Mouse (Mus musculus) thymus, adult 2 months (tissue): ENCODE results near the gene Ccl3. TPM values are rescaled to one million over a fixed set of nuclear protein-coding genes. Genes with fewer than 3 reads are reported as not detected.

ENCODE experiments used
- DNase-seq: peaks from one replicate; pipeline ENCODE4 v3.0.0; 2021
- H3K27ac ChIP-seq: fragments of 200-500 bp; 2 replicates; pipeline ENCODE4 v1.5.1; 2012; ENCODE audit warnings: low read length, control low read depth; ENCODE audit not compliant: control insufficient read depth, insufficient read depth
- H3K27me3 ChIP-seq: fragments of 200-500 bp; 2 replicates; pipeline ENCODE4 v1.6.1; 2012; ENCODE audit warnings: mild to moderate bottlenecking, low read length, moderate library complexity, mixed read lengths; ENCODE audit not compliant: control insufficient read depth, insufficient read depth
- H3K36me3 ChIP-seq: fragments of 200-500 bp; 2 replicates; pipeline ENCODE4 v1.6.1; 2012; ENCODE audit warnings: mild to moderate bottlenecking, low read length, moderate library complexity; ENCODE audit not compliant: control insufficient read depth, insufficient read depth
- H3K4me1 ChIP-seq: fragments of 200-500 bp; replicated peaks from 2 replicates; pipeline ENCODE4 v1.6.1; 2012; ENCODE audit warnings: low read length; ENCODE audit not compliant: control insufficient read depth, insufficient read depth
- H3K4me3 ChIP-seq: fragments of 200-500 bp; 2 replicates; pipeline ENCODE4 v1.5.1; 2012; ENCODE audit warnings: mild to moderate bottlenecking, low read length, control low read depth, moderate library complexity; ENCODE audit not compliant: control insufficient read depth, insufficient read depth
- CTCF ChIP-seq: fragments of 200-500 bp; IDR thresholded peaks from 2 replicates; pipeline ENCODE4 v1.5.1; 2012; ENCODE audit warnings: mild to moderate bottlenecking, control low read depth, low read length, moderate library complexity, borderline replicate concordance; ENCODE audit not compliant: control insufficient read depth, poor library complexity, insufficient read depth; ENCODE audit errors: extremely low read depth
- POLR2A ChIP-seq: fragments of 200-500 bp; IDR thresholded peaks from 2 replicates; pipeline ENCODE4 v1.6.1; 2012; ENCODE audit warnings: mild to moderate bottlenecking, low read length, control low read depth, moderate library complexity; ENCODE audit not compliant: control insufficient read depth, poor library complexity, insufficient read depth; ENCODE audit errors: extremely low read depth
- WGBS: fragments of 180-500 bp; shearing (Covaris S2); methylation state at CpG from one replicate; pipeline ENCODE4 v1.1.7; 2018; 5-methylcytosine and 5-hydroxymethylcytosine counted together
- polyA plus RNA-seq: library from polyadenylated mRNA; depleted of rRNA; stranded (reverse); fragments of >200 nt; gene quantifications from 2 replicates; pipeline ENCODE4 v1.2.3, GENCODE M21; 2012

Gene Ccl3
- polyA plus RNA-seq, 1 experiment, result 10.2 TPM

DNA sequence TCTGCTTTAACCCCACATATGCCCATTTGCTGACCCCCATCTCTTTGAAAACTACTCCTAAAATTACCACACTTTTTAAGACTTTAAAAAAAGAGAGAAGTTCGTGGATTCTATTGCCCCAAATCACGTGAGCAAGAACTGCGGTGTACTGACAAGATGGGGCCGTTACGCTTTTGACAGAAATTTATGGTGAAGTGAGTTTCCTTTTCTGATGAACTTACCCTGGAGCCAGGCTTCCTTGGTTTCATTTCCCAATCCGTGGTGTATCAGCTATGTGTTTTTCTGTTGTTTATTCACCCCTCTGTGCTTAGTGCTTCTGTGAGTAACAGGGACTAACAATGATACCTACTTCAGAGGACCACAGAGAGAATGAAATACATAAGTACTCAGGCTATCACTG is 9.6 kb upstream of the Ccl3 start:
- no peak overlapping the region for H3K4me3 ChIP-seq
- H3K4me1 ChIP-seq, result peaks cover 16% of the 10 kb centered on the region
- no peaks in the 10 kb centered on the region for H3K36me3 ChIP-seq
- no peak for TF ChIP-seq POLR2A
- no peak for TF ChIP-seq CTCF
- whole genome bisulfite sequencing, result 12% methylated on average over 6 of the region's 6 CpGs
- no peak overlapping the region for H3K27ac ChIP-seq
- DNase-seq, result no peak
- no peaks in the 10 kb centered on the region for H3K27me3 ChIP-seq

DNA sequence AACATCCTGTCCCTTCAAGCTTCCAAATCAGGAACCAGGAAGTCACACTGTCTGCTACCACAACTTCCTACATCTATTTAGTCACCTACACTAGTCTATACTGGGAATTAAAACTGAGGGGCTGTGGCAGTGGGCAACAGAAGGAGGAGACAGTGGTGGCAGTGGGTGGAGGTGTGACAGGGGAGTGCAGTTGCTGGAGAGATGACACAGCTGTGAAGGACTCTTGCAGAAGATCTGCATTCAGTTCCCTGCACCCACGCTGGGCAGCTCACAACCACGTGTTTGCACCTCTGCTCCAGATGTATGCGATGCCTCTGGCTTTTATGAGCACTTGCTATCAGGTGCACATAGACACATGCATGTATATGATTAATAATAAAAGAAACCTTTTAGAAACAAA is 8.4 kb upstream of the Ccl3 start:
- no peak overlapping the region for H3K4me3 ChIP-seq
- WGBS, result 36% methylated on average over 3 of the region's 3 CpGs
- DNase-seq, result no peak
- no peaks in the 10 kb centered on the region for H3K27me3 ChIP-seq
- no peaks in the 10 kb centered on the region for H3K36me3 ChIP-seq
- H3K4me1 ChIP-seq, result peaks cover 12% of the 10 kb centered on the region
- no peak overlapping the region for H3K27ac ChIP-seq
- TF ChIP-seq POLR2A (no peak), CTCF (no peak)

DNA sequence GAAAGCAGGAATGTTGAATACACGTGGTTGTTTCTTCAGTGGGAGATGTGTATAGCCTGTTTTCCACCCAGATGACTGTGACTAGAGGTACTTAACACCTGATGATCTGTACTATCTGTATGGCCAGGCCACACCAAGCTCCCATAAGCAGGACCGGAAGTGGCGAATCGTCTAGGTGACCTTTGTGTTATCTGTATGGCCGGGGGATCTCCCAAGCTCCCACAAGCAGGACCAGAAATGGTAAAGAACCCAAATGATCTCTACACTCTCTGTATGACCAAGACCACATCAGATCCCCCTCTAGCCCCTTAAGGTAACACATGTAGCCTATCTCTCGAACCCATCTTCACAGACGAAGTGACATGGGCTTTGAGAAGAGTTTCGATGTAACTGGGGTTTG is 5.5 kb upstream of the Ccl3 start:
- H3K27ac ChIP-seq, result no peak overlapping the region
- no peaks in the 10 kb centered on the region for H3K36me3 ChIP-seq
- H3K4me3 ChIP-seq, result no peak overlapping the region
- H3K4me1 ChIP-seq, result peaks cover 6% of the 10 kb centered on the region
- TF ChIP-seq POLR2A (no peak), CTCF (no peak)
- H3K27me3 ChIP-seq, result no peaks in the 10 kb centered on the region
- DNase-seq, result no peak
- 91% methylated on average over 8 of the region's 8 CpGs for WGBS

GRCm38 (mm10) chr11:83646356-83647149 is 2.6 kb downstream of the Ccl3 start:
- 96% methylated on average over 6 of the region's 6 CpGs for WGBS
- no peak overlapping the region for H3K27ac ChIP-seq
- H3K4me3 ChIP-seq, result no peak overlapping the region
- H3K36me3 ChIP-seq, result no peaks in the 10 kb centered on the region
- no peaks in the 10 kb centered on the region for H3K27me3 ChIP-seq
- H3K4me1 ChIP-seq, result peaks cover 6% of the 10 kb centered on the region
- no peak for DNase-seq
- TF ChIP-seq POLR2A (no peak), CTCF (no peak)

- no peak within 1 kb of the TSS for H3K4me3 ChIP-seq
Measured at GRCm38 (mm10) chr11:83645521-83645920, 3.6 kb downstream of the Ccl3 start, which contains the start of gene Rpl9-ps1. Gene Rpl9-ps1, minus strand, starts transcription at chr11:83645621.

DNA sequence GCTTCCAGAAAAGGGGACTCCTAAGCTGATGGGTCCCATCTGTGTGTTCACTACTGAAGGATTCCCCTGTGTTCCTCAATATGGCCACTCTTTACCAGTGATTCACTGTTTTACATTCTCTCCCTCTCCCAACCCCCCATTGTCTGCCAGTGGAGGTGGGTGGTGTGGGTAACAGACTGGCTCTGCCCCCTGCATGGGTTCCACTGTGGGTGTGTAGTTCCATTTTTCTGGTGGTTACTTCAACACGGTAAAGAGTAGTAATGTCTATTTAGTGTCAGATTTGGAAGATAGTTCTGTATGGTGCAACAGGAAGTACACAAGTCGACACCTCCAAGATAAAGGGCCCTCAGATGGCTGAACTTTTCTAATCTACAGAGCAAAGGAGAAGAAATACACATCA is 7.9 kb downstream of the Ccl3 start:
- 4% methylated on average over 2 of the region's 2 CpGs for WGBS
- TF ChIP-seq CTCF, result no peak
- no peak for TF ChIP-seq POLR2A
- no peak for DNase-seq
- peak overlapping the region; percentile 75 for H3K27ac ChIP-seq
- no peaks in the 10 kb centered on the region for H3K36me3 ChIP-seq
- H3K27me3 ChIP-seq, result no peaks in the 10 kb centered on the region
- peaks cover 15% of the 10 kb centered on the region for H3K4me1 ChIP-seq
- no peak overlapping the region for H3K4me3 ChIP-seq

More at GRCm38 (mm10) chr11:83645521-83645920, 3.6 kb downstream of the Ccl3 start, which contains the start of gene Rpl9-ps1:
- WGBS, result 97% methylated on average over 1 of the region's 1 CpGs
- TF ChIP-seq CTCF (no peak), POLR2A (no peak)
- no peaks in the 10 kb centered on the region for H3K27me3 ChIP-seq
- DNase-seq, result no peak
- no peak within 1 kb of the TSS for H3K27ac ChIP-seq
- H3K36me3 ChIP-seq, result no peaks in the 10 kb centered on the region
- peaks cover 9% of the 10 kb centered on the region for H3K4me1 ChIP-seq

GRCm38 (mm10) chr11:83640141-83640540 is 9.0 kb downstream of the Ccl3 start:
- no peaks in the 10 kb centered on the region for H3K27me3 ChIP-seq
- no peak for TF ChIP-seq POLR2A
- no peak for TF ChIP-seq CTCF
- peak overlapping the region; percentile 2; the same call in 1 of the 2 replicates for H3K4me3 ChIP-seq
- H3K36me3 ChIP-seq, result no peaks in the 10 kb centered on the region
- WGBS, result 6% methylated on average over 5 of the region's 5 CpGs
- peak overlapping the region; percentile 97 for H3K27ac ChIP-seq
- DNase-seq, result peak; percentile 68
- peaks cover 15% of the 10 kb centered on the region for H3K4me1 ChIP-seq
